Mouse (Mus musculus): ENCODE data around the gene Msl3l2.

GRCm38 (mm10) chr10:56129642-56130041 is 22.9 kb downstream of the Msl3l2 start:
- TF ChIP-seq GATA1 (IDR thresholded peaks at IDR 0.05; ENCODE audit: borderline replicate concordance, low read length), result no peak
- no peak for TF ChIP-seq FLI1 (IDR thresholded peaks at IDR 0.05; ENCODE audit: low read length)

All from megakaryocyte, embryonic 14.5 days (primary cell).